Mouse (Mus musculus): ENCODE measurements at regions not wholly inside any gene's neighbourhood (a gene's known extent, or its start where the extent isn't known, plus 50 kb on each side); places are given as distances from the start of the nearest gene placed in this dataset.
A peak's percentile ranks its signal among the peaks of the same experiment; 100 is the strongest.

DNA sequence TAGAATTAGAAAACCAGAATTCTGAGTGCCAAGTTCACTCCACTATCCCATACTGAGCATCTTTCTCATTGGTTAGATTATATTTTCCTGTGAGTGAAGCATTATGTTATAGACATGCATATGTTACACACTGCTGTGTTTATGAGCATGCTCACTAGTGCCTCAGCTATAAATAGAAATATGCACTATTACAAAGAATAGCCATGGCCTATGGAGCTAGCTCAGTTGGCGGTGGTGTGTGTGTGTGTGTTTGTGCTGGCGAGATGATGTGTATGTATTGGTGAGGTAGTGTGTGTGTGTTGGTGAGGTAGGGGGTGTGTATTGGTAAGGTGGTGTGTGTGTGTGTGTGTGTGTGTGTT is 106.2 kb downstream of the Sec31a start:
- Histone ChIP-seq H3K9ac (ENCODE audit: low read depth, low read length) (no peak overlapping the region), H3K4me1 (replicated peaks; ENCODE audit: insufficient read depth, low read length) (no peaks in the 10 kb centered on the region), H3K4me3 (replicated peaks; ENCODE audit: low read depth, low read length) (no peak overlapping the region), H3K36me3 (ENCODE audit: insufficient read depth, low read length) (no peaks in the 10 kb centered on the region), H3K9me3 (replicated peaks; ENCODE audit: low read length) (no peaks in the 10 kb centered on the region; the same call in 1 of the 2 replicates), H3K27ac (no peak overlapping the region), H3K27me3 (ENCODE audit: insufficient read depth, low read length) (no peaks in the 10 kb centered on the region), H3K4me2 (ENCODE audit: low read length) (no peak overlapping the region)
- DNase-seq (ENCODE audit: low spot score): no peak
- no peak for ATAC-seq (replicated peaks; ENCODE audit: low FRiP score, low read depth)
- 93% methylated on average over 2 of the region's 2 CpGs for WGBS
- no peak for TF ChIP-seq CTCF (IDR thresholded peaks at IDR 0.05; ENCODE audit: low read depth)

- H3K4me1 ChIP-seq (replicated peaks; ENCODE audit: insufficient read depth, low read length): no peaks in the 10 kb centered on the region
- no peak overlapping the region for H3K4me2 ChIP-seq (ENCODE audit: low read length)
- no peak for TF ChIP-seq CTCF (IDR thresholded peaks at IDR 0.05; ENCODE audit: low read depth)
- ATAC-seq (replicated peaks; ENCODE audit: low FRiP score, low read depth) (no peak), DNase-seq (ENCODE audit: low spot score) (no peak)
- H3K27me3 ChIP-seq (ENCODE audit: insufficient read depth, low read length): no peaks in the 10 kb centered on the region
- no peaks in the 10 kb centered on the region; the same call in 1 of the 2 replicates for H3K9me3 ChIP-seq (replicated peaks; ENCODE audit: low read length)
- H3K9ac ChIP-seq (ENCODE audit: low read depth, low read length): no peak overlapping the region
- no peak overlapping the region for H3K4me3 ChIP-seq (replicated peaks; ENCODE audit: low read depth, low read length)
- 74% methylated on average over 17 of the region's 17 CpGs for WGBS
- H3K27ac ChIP-seq: no peak overlapping the region
- H3K36me3 ChIP-seq (ENCODE audit: insufficient read depth, low read length): no peaks in the 10 kb centered on the region
These were observed 106.8 kb downstream of the Sec31a start for GRCm38 (mm10) chr5:100309071-100309806.

- 71% methylated on average over 3 of the region's 3 CpGs for WGBS
These were observed 111.6 kb downstream of the Sec31a start for GRCm38 (mm10) chr5:100304403-100304802.

GRCm38 (mm10) chr5:100302068-100302775 is 113.8 kb downstream of the Sec31a start:
- DNase-seq (ENCODE audit: low spot score): no peak
- WGBS: 66% methylated on average over 17 of the region's 17 CpGs
- no peak for ATAC-seq (replicated peaks; ENCODE audit: low FRiP score, low read depth)
- Histone ChIP-seq H3K27ac (no peak overlapping the region), H3K4me2 (ENCODE audit: low read length) (no peak overlapping the region), H3K9ac (ENCODE audit: low read depth, low read length) (no peak overlapping the region), H3K4me3 (replicated peaks; ENCODE audit: low read depth, low read length) (no peak overlapping the region), H3K36me3 (ENCODE audit: insufficient read depth, low read length) (no peaks in the 10 kb centered on the region), H3K9me3 (replicated peaks; ENCODE audit: low read length) (no peaks in the 10 kb centered on the region), H3K4me1 (replicated peaks; ENCODE audit: insufficient read depth, low read length) (no peaks in the 10 kb centered on the region), H3K27me3 (ENCODE audit: insufficient read depth, low read length) (no peaks in the 10 kb centered on the region)
- no peak for TF ChIP-seq CTCF (IDR thresholded peaks at IDR 0.05; ENCODE audit: low read depth)

More at GRCm38 (mm10) chr5:100304403-100304802, 111.6 kb downstream of the Sec31a start:
- no peaks in the 10 kb centered on the region for H3K4me1 ChIP-seq (replicated peaks; ENCODE audit: insufficient read depth, low read length)
- ATAC-seq (replicated peaks; ENCODE audit: low FRiP score, low read depth) (no peak), DNase-seq (ENCODE audit: low spot score) (peak; percentile 73)
- H3K4me2 ChIP-seq (ENCODE audit: low read length): no peak overlapping the region
- no peak overlapping the region for H3K9ac ChIP-seq (ENCODE audit: low read depth, low read length)
- H3K27me3 ChIP-seq (ENCODE audit: insufficient read depth, low read length): no peaks in the 10 kb centered on the region
- peak; percentile 77 for TF ChIP-seq CTCF (IDR thresholded peaks at IDR 0.05; ENCODE audit: low read depth)
- H3K9me3 ChIP-seq (replicated peaks; ENCODE audit: low read length): no peaks in the 10 kb centered on the region
- H3K36me3 ChIP-seq (ENCODE audit: insufficient read depth, low read length): no peaks in the 10 kb centered on the region
- no peak overlapping the region for H3K27ac ChIP-seq
- no peak overlapping the region for H3K4me3 ChIP-seq (replicated peaks; ENCODE audit: low read depth, low read length)

DNA sequence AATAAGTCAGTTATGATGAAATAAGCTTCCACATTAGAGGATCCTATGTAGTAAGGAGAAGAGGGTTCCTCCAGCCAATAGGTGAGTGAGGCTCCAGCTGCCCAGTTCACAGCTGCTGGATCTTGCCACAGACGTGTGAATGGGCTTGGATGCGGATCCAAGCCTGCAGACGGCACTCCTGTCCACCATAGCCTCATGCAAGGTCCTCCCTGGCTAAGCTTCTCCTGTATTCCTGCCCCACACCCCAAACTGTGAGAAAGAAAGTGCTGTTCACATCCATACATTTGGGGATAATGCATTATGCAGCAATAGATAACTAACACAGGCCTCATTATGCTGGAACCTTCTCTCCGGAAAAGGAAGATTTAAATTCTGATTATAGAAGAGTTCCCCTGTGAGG is 116.9 kb downstream of the Sec31a start:
- H3K36me3 ChIP-seq (ENCODE audit: insufficient read depth, low read length): no peaks in the 10 kb centered on the region
- no peaks in the 10 kb centered on the region for H3K9me3 ChIP-seq (replicated peaks; ENCODE audit: low read length)
- no peak overlapping the region for H3K4me3 ChIP-seq (replicated peaks; ENCODE audit: low read depth, low read length)
- H3K9ac ChIP-seq (ENCODE audit: low read depth, low read length): no peak overlapping the region
- no peak overlapping the region for H3K4me2 ChIP-seq (ENCODE audit: low read length)
- H3K27ac ChIP-seq: no peak overlapping the region
- DNase-seq (ENCODE audit: low spot score) (no peak), ATAC-seq (replicated peaks; ENCODE audit: low FRiP score, low read depth) (no peak)
- no peak for TF ChIP-seq CTCF (IDR thresholded peaks at IDR 0.05; ENCODE audit: low read depth)
- no peaks in the 10 kb centered on the region for H3K4me1 ChIP-seq (replicated peaks; ENCODE audit: insufficient read depth, low read length)
- 83% methylated on average over 4 of the region's 4 CpGs for WGBS
- H3K27me3 ChIP-seq (ENCODE audit: insufficient read depth, low read length): no peaks in the 10 kb centered on the region

GRCm38 (mm10) chr5:100294189-100294588 is 121.8 kb downstream of the Sec31a start:
- H3K27ac ChIP-seq: no peak overlapping the region
- no peak for ATAC-seq (replicated peaks; ENCODE audit: low FRiP score, low read depth)

More at GRCm38 (mm10) chr5:100294189-100294588, 121.8 kb downstream of the Sec31a start:
- no peak for DNase-seq (ENCODE audit: low spot score)
- no peaks in the 10 kb centered on the region for H3K27me3 ChIP-seq (ENCODE audit: insufficient read depth, low read length)
- no peak overlapping the region for H3K4me2 ChIP-seq (ENCODE audit: low read length)
- H3K4me3 ChIP-seq (replicated peaks; ENCODE audit: low read depth, low read length): no peak overlapping the region
- H3K4me1 ChIP-seq (replicated peaks; ENCODE audit: insufficient read depth, low read length): no peaks in the 10 kb centered on the region
- WGBS: 73% methylated on average over 7 of the region's 7 CpGs
- H3K36me3 ChIP-seq (ENCODE audit: insufficient read depth, low read length): no peaks in the 10 kb centered on the region
- no peak for TF ChIP-seq CTCF (IDR thresholded peaks at IDR 0.05; ENCODE audit: low read depth)
- no peaks in the 10 kb centered on the region for H3K9me3 ChIP-seq (replicated peaks; ENCODE audit: low read length)
- no peak overlapping the region for H3K9ac ChIP-seq (ENCODE audit: low read depth, low read length)
